Mouse (Mus musculus): ENCODE data around the gene Ugt1a1.

GRCm38 (mm10) chr1:88237311-88237710 is 25.6 kb downstream of the Ugt1a1 start:
- TF ChIP-seq TAL1 (IDR thresholded peaks at IDR 0.05; ENCODE audit: low read length) (no peak), GATA1 (IDR thresholded peaks at IDR 0.05; ENCODE audit: low read length) (no peak)

Measured in erythroblast, embryonic 14.5 days (primary cell).